Mouse (Mus musculus): Measurements from ENCODE around the gene Sctr.

DNA sequence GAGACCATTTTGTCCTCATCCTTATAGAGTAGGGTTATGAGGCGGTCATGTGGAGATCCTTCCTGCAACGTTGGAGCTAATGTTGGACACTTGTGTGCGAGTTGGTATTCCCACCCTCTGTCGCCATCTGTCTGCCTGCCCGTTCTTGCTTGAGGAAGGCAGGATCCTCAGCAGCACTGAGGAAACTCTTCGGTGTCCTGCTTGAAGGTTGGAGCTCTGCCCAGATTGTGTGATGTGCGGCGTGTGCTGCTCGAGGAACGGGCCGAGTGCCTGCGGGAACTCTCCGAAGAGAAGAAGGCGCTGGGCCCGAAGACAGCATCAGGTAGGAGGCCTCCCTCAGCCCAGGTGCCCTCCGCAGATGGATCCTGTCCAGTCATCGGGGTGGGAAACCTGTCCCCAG lies 15.3 kb downstream of the Sctr start:
- TF ChIP-seq CTCF (IDR thresholded peaks at IDR 0.05; ENCODE audit: control insufficient read depth, insufficient read depth, low read length) (no peak), POLR2A (IDR thresholded peaks at IDR 0.05; ENCODE audit: borderline replicate concordance, control insufficient read depth, low read depth, low read length) (no peak)
